Mouse (Mus musculus) neural tube, embryonic 11.5 days (tissue): ENCODE results near the gene Gm10721. TPM values are rescaled to one million over a fixed set of nuclear protein-coding genes. Genes with fewer than 3 reads are reported as not detected.
"Not testable (repeated sequence)": the region's sequence is repeated elsewhere in the genome, so short reads cannot be mapped to it uniquely, and the experiment has no call there.

ENCODE experiments used
- ATAC-seq: fragments of 200-750 bp; cut with Nextera tagmentation; 2 replicates; pipeline ENCODE4 v1.8.0; 2017; ENCODE audit warnings: moderate number of reproducible peaks, mild to moderate bottlenecking, moderate TSS enrichment, moderate library complexity; ENCODE audit not compliant: insufficient read depth, low FRiP score, low TSS enrichment
- DNase-seq: peaks from one replicate; pipeline ENCODE4 v3.0.0-alpha.2; 2015; ENCODE audit warnings: low spot score
- H3K27ac ChIP-seq: fragments of 300-500 bp; sonication (generic); 2 replicates; pipeline ENCODE4 v1.5.1; 2014; ENCODE audit warnings: low read depth, mild to moderate bottlenecking, low read length
- H3K27me3 ChIP-seq: fragments of 300-500 bp; sonication (generic); 2 replicates; pipeline ENCODE4 v1.6.1; 2014; ENCODE audit warnings: mild to moderate bottlenecking, low read length, mixed read lengths; ENCODE audit not compliant: control insufficient read depth, insufficient read depth
- H3K36me3 ChIP-seq: fragments of 300-500 bp; sonication (generic); 2 replicates; pipeline ENCODE4 v1.6.1; 2014; ENCODE audit warnings: mild to moderate bottlenecking, low read length, moderate library complexity, mixed read lengths; ENCODE audit not compliant: control insufficient read depth, insufficient read depth
- H3K4me1 ChIP-seq: fragments of 300-500 bp; sonication (generic); 2 replicates; pipeline ENCODE4 v1.6.1; 2014; ENCODE audit warnings: low read length, mixed read lengths; ENCODE audit not compliant: control insufficient read depth, insufficient read depth
- H3K4me2 ChIP-seq: fragments of 300-500 bp; sonication (generic); 2 replicates; pipeline ENCODE4 v1.6.1; 2014; ENCODE audit warnings: low read depth, mild to moderate bottlenecking, moderate library complexity
- H3K4me3 ChIP-seq: fragments of 300-500 bp; sonication (generic); 2 replicates; pipeline ENCODE4 v1.5.1; 2014; ENCODE audit warnings: low read depth, low read length
- H3K9ac ChIP-seq: fragments of 300-500 bp; sonication (generic); 2 replicates; pipeline ENCODE4 v1.6.1; 2014; ENCODE audit warnings: mild to moderate bottlenecking, low read length
- H3K9me3 ChIP-seq: fragments of 300-500 bp; sonication (generic); 2 replicates; pipeline ENCODE4 v1.6.1; 2016; ENCODE audit warnings: low read length; ENCODE audit not compliant: control insufficient read depth
- WGBS: fragments of 180-500 bp; shearing (Covaris S2); extraction: QIAGEN DNeasy Blood & Tissue Kit; methylation state at CpG from one replicate; pipeline ENCODE4 v1.1.7; 2014; 5-methylcytosine and 5-hydroxymethylcytosine counted together
- polyA plus RNA-seq: library from polyadenylated mRNA; unstranded; fragments of >200 nt; fragmentation: Nextera tagmentation; extraction: Ambion mirVana; gene quantifications from 2 replicates; pipeline ENCODE4 v1.2.1, GENCODE M21; 2014

Gm10721 gene
- polyA plus RNA-seq, result not detected in 2 replicates

- not testable (repeated sequence) for H3K4me2 ChIP-seq
Observed at GRCm38 (mm10) chr9:3012733-3013279, at the start of gene Gm10721. Gene Gm10721, plus strand, starts transcription at chr9:3013140.

DNA sequence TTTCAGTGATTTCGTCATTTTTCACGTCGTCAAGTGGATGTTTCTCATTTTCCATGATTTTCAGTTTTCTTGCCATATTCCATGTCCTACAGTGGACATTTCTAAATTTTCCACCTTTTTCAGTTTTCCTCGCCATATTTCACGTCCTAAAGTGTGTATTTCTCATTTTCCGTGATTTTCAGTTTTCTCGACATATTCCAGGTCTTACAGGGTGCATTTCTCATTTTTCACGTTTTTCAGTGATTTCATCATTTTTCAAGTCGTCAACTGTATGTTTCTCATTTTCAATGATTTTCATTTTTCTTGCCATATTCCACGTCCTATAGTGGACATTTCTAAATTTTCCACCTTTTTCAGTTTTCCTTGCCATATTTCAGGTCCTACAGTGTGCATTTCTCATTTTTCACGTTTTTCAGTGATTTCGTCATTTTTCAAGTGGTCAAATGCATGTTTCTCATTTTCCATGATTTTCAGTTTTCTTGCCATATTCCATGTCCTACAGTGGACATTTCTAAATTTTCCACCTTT is 12.4 kb upstream of the Gm10721 start, which contains the start of gene Gm10722:
TSS of gene Gm10722 (plus strand) at position 478 of the 528 bp plus-strand sequence.
- not testable (repeated sequence) for H3K9ac ChIP-seq, DNase-seq, H3K4me1 ChIP-seq, H3K27ac ChIP-seq, H3K27me3 ChIP-seq, ATAC-seq, H3K36me3 ChIP-seq, H3K4me3 ChIP-seq, H3K4me2 ChIP-seq, H3K9me3 ChIP-seq
- WGBS, result 69% methylated on average over 12 of the region's 12 CpGs

More at GRCm38 (mm10) chr9:3012733-3013279, at the start of gene Gm10721:
- not testable (repeated sequence) for H3K4me3 ChIP-seq, H3K36me3 ChIP-seq, H3K9me3 ChIP-seq, H3K9ac ChIP-seq, H3K4me1 ChIP-seq, H3K27me3 ChIP-seq, H3K27ac ChIP-seq, DNase-seq
- ATAC-seq, result peak; percentile 65; the same call in 1 of the 2 replicates
- WGBS, result no CpG with 5 or more reads among the region's 11 CpGs

DNA sequence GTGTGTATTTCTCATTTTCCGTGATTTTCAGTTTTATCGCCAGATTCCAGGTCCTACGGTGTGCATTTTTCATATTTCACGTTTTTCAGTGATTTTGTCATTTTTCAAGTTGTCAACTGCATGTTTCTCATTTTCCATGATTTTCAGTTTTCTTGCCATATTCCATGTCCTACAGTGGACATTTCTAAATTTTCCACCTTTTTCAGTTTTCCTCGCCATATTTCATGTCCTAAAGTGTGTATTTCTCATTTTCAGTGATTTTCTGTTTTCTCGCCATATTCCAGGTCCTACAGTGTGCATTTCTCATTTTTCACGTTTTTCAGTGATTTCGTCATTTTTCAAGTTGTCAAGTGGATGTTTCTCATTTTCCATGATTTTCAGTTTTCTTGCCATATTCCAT is 11.9 kb upstream of the Gm10721 start:
- not testable (repeated sequence) for H3K4me2 ChIP-seq, H3K27me3 ChIP-seq, H3K36me3 ChIP-seq, H3K4me3 ChIP-seq, H3K27ac ChIP-seq, H3K9me3 ChIP-seq, ATAC-seq, H3K9ac ChIP-seq, DNase-seq, H3K4me1 ChIP-seq
- 66% methylated on average over 8 of the region's 8 CpGs for WGBS

GRCm38 (mm10) chr9:3001948-3002659 is 10.8 kb upstream of the Gm10721 start:
- H3K9ac ChIP-seq, H3K36me3 ChIP-seq: not testable (repeated sequence)

GRCm38 (mm10) chr9:3002794-3003396 is 10.0 kb upstream of the Gm10721 start, which contains the start of gene Gm11168:
Gene Gm11168, plus strand, starts transcription at chr9:3003346.
- not testable (repeated sequence) for H3K4me2 ChIP-seq, H3K9me3 ChIP-seq, DNase-seq, H3K36me3 ChIP-seq, H3K27me3 ChIP-seq, H3K4me3 ChIP-seq, H3K4me1 ChIP-seq, H3K9ac ChIP-seq, H3K27ac ChIP-seq, ATAC-seq
- 76% methylated on average over 6 of the region's 14 CpGs for WGBS

More at GRCm38 (mm10) chr9:3001948-3002659, 10.8 kb upstream of the Gm10721 start:
- not testable (repeated sequence) for H3K4me3 ChIP-seq, H3K4me2 ChIP-seq, H3K27me3 ChIP-seq, H3K27ac ChIP-seq, H3K9me3 ChIP-seq, DNase-seq, H3K4me1 ChIP-seq
- 55% methylated on average over 8 of the region's 11 CpGs for WGBS
- peak; percentile 86 for ATAC-seq

DNA sequence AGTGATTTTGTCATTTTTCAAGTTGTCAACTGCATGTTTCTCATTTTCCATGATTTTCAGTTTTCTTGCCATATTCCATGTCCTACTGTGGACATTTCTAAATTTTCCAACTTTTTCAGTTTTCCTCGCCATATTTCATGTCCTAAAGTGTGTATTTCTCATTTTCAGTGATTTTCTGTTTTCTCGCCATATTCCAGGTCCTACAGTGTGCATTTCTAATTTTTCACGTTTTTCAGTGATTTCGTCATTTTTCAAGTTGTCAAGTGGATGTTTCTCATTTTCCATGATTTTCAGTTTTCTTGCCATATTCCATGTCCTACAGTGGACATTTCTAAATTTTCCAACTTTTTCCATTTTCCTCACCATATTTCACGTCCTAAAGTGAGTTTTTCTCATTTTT is 6.8 kb upstream of the Gm10721 start:
- not testable (repeated sequence) for H3K9me3 ChIP-seq, H3K27me3 ChIP-seq, H3K4me1 ChIP-seq, H3K9ac ChIP-seq, DNase-seq, H3K4me3 ChIP-seq, ATAC-seq, H3K4me2 ChIP-seq, H3K36me3 ChIP-seq, H3K27ac ChIP-seq
- WGBS, result 83% methylated on average over 1 of the region's 5 CpGs

- 65% methylated on average over 7 of the region's 8 CpGs for WGBS
- H3K4me1 ChIP-seq, H3K4me3 ChIP-seq, H3K9ac ChIP-seq, H3K27me3 ChIP-seq, H3K9me3 ChIP-seq, DNase-seq, H3K27ac ChIP-seq, H3K36me3 ChIP-seq, H3K4me2 ChIP-seq: not testable (repeated sequence)
- peak; percentile 62 for ATAC-seq
Observed at GRCm38 (mm10) chr9:3006636-3007035, 6.3 kb upstream of the Gm10721 start.

GRCm38 (mm10) chr9:3007272-3007671 is 5.7 kb upstream of the Gm10721 start:
- not testable (repeated sequence) for H3K27ac ChIP-seq, H3K4me3 ChIP-seq, H3K36me3 ChIP-seq, H3K4me1 ChIP-seq, H3K27me3 ChIP-seq, H3K9ac ChIP-seq, H3K9me3 ChIP-seq, H3K4me2 ChIP-seq
- peak; percentile 14; the same call in 1 of the 2 replicates for ATAC-seq
- DNase-seq, result peak; percentile 8
- WGBS, result 79% methylated on average over 6 of the region's 9 CpGs
